Mouse (Mus musculus) cortical plate, adult 2 months (tissue): ENCODE results near the gene Lmbr1l.

Experiments used
- CTCF ChIP-seq: fragments of 200-500 bp; IDR thresholded peaks from 2 replicates; pipeline ENCODE4 v1.5.1; 2011; ENCODE audit warnings: mild to moderate bottlenecking, control low read depth, low read length; ENCODE audit not compliant: insufficient read depth; ENCODE audit errors: extremely low read depth
- POLR2A ChIP-seq: fragments of 200-500 bp; IDR thresholded peaks from 2 replicates; pipeline ENCODE4 v1.6.1; 2011; ENCODE audit warnings: mild to moderate bottlenecking, low read length, control low read depth; ENCODE audit not compliant: insufficient read depth; ENCODE audit errors: extremely low read depth

DNA sequence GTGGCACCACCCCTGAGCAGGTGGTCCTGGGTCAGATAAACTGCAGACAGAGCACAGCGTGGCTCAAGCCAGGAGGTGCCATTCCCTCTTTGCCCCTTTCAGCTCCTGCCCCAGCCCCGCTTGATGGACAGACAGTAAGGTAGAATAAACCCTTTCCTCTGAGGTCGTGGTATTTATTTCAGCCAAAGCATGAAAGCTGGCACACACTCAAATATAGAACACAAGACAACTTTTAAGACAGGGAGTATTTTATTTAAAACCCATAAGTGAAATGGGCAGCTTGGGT, 31.5 kb upstream of the Lmbr1l start:
- TF ChIP-seq CTCF (no peak), POLR2A (peak; percentile 39; the same call in 1 of the 2 replicates)
